Mouse (Mus musculus): Measurements from ENCODE around the gene 1700047I17Rik2.
"Not testable (repeated sequence)": the region's sequence is repeated elsewhere in the genome, so short reads cannot be mapped to it uniquely, and the experiment has no call there.

DNA sequence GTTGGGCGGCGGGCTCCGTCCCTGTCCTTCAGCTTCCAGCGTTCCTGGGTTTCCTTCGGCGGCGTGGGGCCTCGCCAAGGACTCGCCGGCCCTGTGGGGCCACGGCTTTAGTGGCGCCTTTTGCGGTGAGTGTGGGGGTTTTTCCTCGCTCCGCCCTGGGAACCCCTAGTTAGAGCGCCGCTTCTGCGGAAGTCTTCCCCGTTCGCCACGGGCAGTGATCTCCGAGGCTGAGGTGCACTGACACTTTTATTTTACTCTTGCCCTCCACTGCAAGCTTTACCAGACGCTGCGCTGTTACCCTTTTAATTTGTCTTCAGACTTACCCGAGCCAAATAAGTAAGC, 31.1 kb downstream of the 1700047I17Rik2 start:
- TF ChIP-seq POLR2A (IDR thresholded peaks at IDR 0.05; ENCODE audit: borderline replicate concordance, extremely low read depth, insufficient read depth, insufficient read length, poor library complexity, severe bottlenecking); CTCF (IDR thresholded peaks at IDR 0.05; ENCODE audit: borderline replicate concordance, extremely low read depth, insufficient read depth, insufficient read length): not testable (repeated sequence)
